Mouse (Mus musculus): Measurements from ENCODE around the gene Srebf1.

Gene Srebf1

GRCm38 (mm10) chr11:60233235-60233634 is 10.9 kb upstream of the Srebf1 start:
- no peak for DNase-seq (ENCODE audit: low spot score)

- DNase-seq (ENCODE audit: low spot score), result no peak
Observed at GRCm38 (mm10) chr11:60232441-60233058, 10.2 kb upstream of the Srebf1 start.

- DNase-seq (ENCODE audit: low spot score), result no peak
Observed at GRCm38 (mm10) chr11:60231951-60232350, 9.6 kb upstream of the Srebf1 start.

- no peak for DNase-seq (ENCODE audit: low spot score)
Observed at GRCm38 (mm10) chr11:60231326-60231725, 8.9 kb upstream of the Srebf1 start.

GRCm38 (mm10) chr11:60230512-60230911 is 8.1 kb upstream of the Srebf1 start:
- no peak for DNase-seq (ENCODE audit: low spot score)

- DNase-seq (ENCODE audit: low spot score), result no peak
Observed at GRCm38 (mm10) chr11:60229821-60230220, 7.4 kb upstream of the Srebf1 start.

DNA sequence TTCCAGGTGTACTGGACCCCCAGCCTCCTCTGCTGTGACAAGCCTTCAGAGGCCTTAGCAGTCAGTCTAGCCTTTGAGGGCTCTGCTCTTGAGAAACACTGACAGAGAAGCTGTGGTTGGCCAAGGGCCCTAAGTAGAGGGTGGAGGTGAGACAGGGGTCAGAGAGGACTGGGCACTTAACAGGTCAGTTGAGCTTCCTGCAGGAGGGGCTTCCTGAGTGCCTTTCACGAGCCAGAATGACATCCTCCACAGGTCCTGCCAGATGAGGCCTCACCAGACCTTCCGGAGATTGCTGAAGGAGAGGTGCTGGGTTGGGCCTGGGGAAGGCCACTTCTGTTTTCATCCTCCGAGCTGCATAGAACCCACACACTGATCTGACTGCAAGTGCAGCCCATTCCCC is 6.1 kb upstream of the Srebf1 start:
- DNase-seq (ENCODE audit: low spot score), result no peak

DNA sequence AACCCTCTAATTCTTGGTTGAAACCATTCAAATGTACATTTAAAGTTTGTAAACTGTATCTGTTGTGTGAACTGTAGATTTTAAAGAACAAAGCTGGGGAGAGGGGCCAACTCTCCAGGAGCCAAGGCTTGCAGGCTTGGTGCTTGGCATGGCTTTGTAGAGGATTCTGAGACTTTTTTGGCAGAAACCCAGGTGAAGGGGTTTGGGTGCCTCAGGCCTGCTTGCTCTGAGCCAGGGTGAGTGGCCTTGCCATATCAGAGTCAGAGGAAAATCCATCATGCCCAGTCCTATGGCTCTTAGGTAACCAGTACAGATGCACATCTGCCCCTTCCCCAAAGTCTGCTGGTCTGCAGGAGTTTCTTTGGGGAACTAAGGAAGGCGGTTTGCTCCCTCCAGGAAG is 3.5 kb upstream of the Srebf1 start:
- no peak for DNase-seq (ENCODE audit: low spot score)

DNA sequence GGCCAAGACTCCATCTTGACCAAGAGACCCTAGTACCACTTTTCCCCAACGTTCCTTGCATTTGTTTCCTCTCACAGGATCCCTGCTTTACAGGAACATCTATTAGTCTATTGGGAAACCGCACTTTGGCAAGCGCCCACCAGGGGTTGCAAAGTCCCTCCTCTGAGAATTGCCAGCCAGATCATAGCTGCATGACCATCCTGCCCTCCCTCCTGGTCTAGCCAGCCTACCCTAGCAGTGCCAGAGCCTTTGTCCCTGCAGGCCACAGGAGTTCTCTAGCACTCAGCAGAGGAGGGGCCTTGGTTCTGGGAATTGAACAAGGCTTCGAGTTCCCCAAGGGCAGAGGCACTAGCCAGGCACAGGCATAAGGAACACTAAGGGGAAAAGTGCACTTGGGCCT is 2.3 kb upstream of the Srebf1 start:
- DNase-seq (ENCODE audit: low spot score), result no peak

DNA sequence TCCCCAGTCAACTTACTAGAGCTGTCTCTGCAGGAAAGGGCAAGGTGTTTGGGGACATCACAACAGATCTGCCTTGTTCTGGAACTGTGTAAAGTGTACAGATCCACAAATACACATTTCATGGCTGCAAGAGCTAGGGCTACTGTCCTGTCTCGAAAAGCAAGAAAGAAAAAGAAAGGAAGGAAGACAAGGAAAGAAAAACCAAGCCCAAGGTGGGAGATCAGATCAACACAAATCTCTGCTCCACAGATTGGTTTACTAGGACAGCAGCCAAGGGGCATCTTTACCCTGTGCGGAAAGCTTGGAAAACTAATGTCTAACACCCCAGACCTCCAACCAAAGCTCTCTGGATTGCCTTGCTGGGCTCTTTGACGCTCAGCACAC is 304 bp downstream of the Srebf1 start:
- DNase-seq (ENCODE audit: low spot score), result no peak

DNA sequence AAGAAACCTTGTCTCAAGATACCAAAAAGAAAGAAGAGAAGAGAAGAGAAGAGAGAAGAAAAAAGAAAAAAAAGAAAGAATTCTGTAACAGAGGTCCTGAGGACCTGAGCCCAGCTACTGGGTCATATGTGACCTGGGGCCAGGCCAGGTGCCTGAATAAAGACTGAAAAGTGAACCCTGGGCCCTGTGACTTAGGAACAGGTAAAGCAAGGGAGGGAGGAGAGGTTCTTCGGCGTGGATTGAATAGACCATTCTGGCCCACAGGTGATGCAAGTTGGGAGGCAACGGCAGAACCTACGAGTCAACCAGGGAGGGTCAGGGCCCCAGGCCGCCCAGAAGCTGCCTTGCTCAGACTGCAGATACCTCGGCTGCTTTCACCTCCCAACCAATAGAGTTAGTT is 956 bp downstream of the Srebf1 start:
- DNase-seq (ENCODE audit: low spot score), result no peak

DNA sequence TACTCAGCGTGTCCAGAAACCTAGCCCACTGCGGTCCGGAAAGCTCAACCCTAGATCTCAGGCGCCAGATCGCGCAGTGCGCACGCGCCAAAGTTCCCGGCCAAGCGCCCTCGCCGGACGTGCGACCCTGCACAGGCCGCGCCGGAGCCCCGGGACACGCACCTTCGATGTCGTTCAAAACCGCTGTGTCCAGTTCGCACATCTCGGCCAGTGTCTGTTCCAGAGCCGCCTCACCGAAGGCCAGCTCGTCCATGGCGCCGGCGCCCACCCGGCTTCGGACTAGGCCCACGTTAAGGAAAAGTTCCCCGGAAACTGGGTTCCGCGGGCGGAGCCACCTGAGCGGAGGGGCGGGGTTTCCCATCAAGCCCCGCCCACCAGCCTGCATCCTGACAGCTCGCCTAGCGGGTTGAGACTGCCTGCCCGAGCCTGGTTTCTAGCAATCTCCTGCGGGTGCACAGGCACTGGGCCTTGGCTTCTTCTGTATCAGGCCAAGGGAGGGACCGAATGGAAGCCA is 2.0 kb downstream of the Srebf1 start:
- peak; percentile 66 for DNase-seq (ENCODE audit: low spot score)

- no peak for DNase-seq (ENCODE audit: low spot score)
Observed at GRCm38 (mm10) chr11:60219609-60220008, 2.8 kb downstream of the Srebf1 start.

DNA sequence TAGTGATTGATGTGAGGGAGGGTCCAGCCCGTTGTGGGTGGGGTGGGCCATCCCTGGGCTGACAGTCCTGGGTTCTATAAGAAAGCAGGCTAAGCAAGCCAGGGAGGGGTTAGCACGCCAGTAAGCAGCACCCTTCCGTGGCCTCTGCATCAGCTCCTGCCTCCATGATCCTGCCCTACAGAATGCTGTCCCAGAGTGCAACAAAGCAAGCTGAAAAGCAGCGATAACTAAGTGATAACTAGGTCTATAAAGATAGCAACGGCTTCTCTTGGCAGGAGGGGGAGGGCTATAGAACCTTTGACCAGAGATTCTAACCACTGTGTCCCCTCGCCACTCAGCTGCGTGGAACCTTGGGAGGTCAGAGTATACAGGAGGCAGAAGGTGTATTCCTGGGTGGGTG is 4.9 kb downstream of the Srebf1 start:
- DNase-seq (ENCODE audit: low spot score), result no peak

DNA sequence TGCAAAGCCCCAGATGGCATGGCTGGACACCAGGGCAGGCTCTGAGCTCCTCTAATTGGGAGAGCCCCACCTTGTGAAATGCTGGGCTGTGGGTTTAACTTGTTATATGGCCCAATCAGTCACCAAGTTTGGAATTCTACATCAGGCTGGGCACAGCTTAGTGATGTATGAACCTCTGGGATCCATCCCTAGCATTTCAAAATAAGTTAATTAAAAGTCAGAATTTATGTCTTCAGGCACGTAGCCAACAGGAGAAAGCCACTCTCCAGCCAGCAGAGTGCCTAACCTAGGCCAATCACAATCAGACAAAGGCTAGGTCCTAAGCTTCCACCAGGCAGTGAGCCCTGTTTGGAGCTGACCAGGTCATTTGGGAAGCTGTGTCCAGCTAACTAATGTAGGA is 5.7 kb downstream of the Srebf1 start:
- DNase-seq (ENCODE audit: low spot score), result no peak

DNA sequence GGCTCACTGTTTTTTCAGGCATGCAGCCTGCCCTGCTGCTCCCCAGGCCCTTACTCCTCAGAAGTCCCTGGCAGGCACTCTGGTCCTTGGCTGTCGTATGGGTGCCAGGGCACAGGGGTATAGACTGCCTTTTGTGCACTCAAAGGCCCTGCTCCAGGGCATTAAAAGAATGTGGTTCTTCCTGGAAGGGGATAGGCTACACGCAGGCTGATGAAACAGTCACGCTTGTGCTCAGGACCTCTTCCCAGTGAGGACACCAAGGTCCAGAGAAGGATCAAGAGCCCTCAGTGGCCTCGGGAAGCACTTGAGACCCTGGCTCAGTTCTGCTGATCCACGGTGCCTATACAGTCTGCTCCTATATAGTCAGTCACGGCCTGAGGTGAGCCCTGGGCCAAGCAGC is 9.1 kb downstream of the Srebf1 start:
- no peak for DNase-seq (ENCODE audit: low spot score)

GRCm38 (mm10) chr11:60211761-60212160 is 10.6 kb downstream of the Srebf1 start:
- no peak for DNase-seq (ENCODE audit: low spot score)

DNA sequence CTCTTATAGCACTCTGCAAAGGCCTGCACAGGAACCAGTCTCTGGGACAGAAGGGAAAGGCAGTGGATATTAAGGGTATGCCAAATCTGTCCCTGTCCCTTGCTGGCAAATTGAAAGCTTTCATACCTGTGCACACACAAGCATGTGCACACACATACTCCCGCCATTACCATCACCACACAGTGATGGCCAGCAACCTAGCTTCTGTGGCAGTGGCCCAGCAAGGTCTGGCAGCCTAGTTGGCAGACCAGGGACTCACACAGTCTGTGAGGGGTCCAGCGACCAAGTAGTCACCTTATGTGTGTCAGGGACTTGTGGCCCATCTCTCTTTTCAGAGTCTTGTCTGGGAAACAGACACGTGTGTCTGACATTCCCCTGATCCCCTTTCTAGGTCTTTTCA is 11.2 kb downstream of the Srebf1 start:
- DNase-seq (ENCODE audit: low spot score), result no peak

GRCm38 (mm10) chr11:60210305-60210724 is 12.1 kb downstream of the Srebf1 start:
- peak; percentile 85 for DNase-seq (ENCODE audit: low spot score)

GRCm38 (mm10) chr11:60209933-60210249 is 12.5 kb downstream of the Srebf1 start:
- DNase-seq (ENCODE audit: low spot score), result no peak

- no peak for DNase-seq (ENCODE audit: low spot score)
Observed at GRCm38 (mm10) chr11:60209217-60209932, 13.0 kb downstream of the Srebf1 start.

DNA sequence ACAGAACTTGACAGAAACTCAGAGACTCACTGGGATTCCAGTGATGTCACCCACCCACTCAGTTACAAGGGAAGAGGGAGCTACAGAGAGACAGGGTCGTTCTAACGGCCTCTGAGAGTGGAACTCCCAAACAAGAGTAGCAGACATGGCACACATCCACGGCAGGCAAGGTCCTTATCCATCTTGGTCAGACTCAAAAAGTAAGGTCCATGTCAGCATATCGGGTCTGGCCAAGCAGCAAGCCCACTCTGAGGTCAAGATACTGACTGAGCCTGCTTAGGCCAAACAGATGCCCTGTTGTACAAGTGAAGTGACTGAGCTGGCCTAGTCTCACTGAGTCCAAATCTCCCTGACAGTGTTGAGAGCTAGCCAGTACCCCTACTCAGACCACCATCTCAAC is 13.7 kb downstream of the Srebf1 start:
- DNase-seq (ENCODE audit: low spot score), result no peak

- DNase-seq (ENCODE audit: low spot score), result no peak
Observed at GRCm38 (mm10) chr11:60208201-60208600, 14.2 kb downstream of the Srebf1 start.

DNA sequence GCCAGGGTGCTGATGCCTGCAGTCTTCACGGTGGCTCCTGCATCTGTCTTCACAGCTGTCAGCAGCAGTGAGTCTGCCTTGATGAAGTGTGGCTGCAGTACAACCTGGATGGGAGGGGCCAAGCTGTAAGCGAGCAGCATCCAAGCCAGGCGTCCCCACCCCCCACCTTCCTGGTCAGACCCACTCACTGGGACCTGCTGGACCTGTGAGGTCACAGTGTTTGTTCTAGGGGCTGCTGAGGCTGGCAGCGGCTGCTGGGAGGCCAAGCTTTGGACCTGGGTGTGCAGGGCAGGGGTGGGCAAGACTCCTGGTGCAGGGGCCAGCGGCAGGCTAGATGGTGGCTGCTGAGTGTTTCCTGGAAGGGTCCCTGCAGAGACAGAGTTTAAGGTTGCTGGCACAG is 16.2 kb downstream of the Srebf1 start:
- DNase-seq (ENCODE audit: low spot score), result no peak
